Mouse (Mus musculus): ENCODE data around the gene Dek. TPM values are rescaled to one million over a fixed set of nuclear protein-coding genes. Genes with fewer than 3 reads are reported as not detected.
A peak's percentile ranks its signal among the peaks of the same experiment; 100 is the strongest.

The Dek gene
- polyA plus RNA-seq, 1 experiment: 44.5 TPM

GRCm38 (mm10) chr13:47112056-47112455, 6.1 kb upstream of the Dek start:
- DNase-seq (ENCODE audit: extremely low spot score in 1 of 2, low spot score in 1 of 2): no peak

GRCm38 (mm10) chr13:47111185-47111584, 5.2 kb upstream of the Dek start:
- DNase-seq (ENCODE audit: extremely low spot score in 1 of 2, low spot score in 1 of 2): no peak

- DNase-seq (ENCODE audit: extremely low spot score in 1 of 2, low spot score in 1 of 2): no peak
Observed at GRCm38 (mm10) chr13:47109239-47109638, 3.2 kb upstream of the Dek start.

GRCm38 (mm10) chr13:47106580-47106888, 533 bp upstream of the Dek start:
- no peak for DNase-seq (ENCODE audit: extremely low spot score in 1 of 2, low spot score in 1 of 2)

GRCm38 (mm10) chr13:47104856-47105541, 1.0 kb downstream of the Dek start:
- DNase-seq (ENCODE audit: extremely low spot score in 1 of 2, low spot score in 1 of 2): peak in 1 of 2 experiments; percentile 12

GRCm38 (mm10) chr13:47104146-47104545, 1.9 kb downstream of the Dek start:
- no peak for DNase-seq (ENCODE audit: extremely low spot score in 1 of 2, low spot score in 1 of 2)

- DNase-seq (ENCODE audit: extremely low spot score in 1 of 2, low spot score in 1 of 2): no peak
Observed at GRCm38 (mm10) chr13:47100587-47100986, 5.4 kb downstream of the Dek start.

GRCm38 (mm10) chr13:47099265-47099664, 6.7 kb downstream of the Dek start:
- DNase-seq (ENCODE audit: extremely low spot score in 1 of 2, low spot score in 1 of 2): no peak

GRCm38 (mm10) chr13:47096591-47096990, 9.4 kb downstream of the Dek start:
- DNase-seq (ENCODE audit: extremely low spot score in 1 of 2, low spot score in 1 of 2): no peak

GRCm38 (mm10) chr13:47093791-47094190, 12.2 kb downstream of the Dek start:
- no peak for DNase-seq (ENCODE audit: extremely low spot score in 1 of 2, low spot score in 1 of 2)

- DNase-seq (ENCODE audit: extremely low spot score in 1 of 2, low spot score in 1 of 2): no peak
Observed at GRCm38 (mm10) chr13:47089271-47089670, 16.7 kb downstream of the Dek start.

- no peak for DNase-seq (ENCODE audit: extremely low spot score in 1 of 2, low spot score in 1 of 2)
Observed at GRCm38 (mm10) chr13:47088433-47088832, 17.6 kb downstream of the Dek start.

- DNase-seq (ENCODE audit: extremely low spot score in 1 of 2, low spot score in 1 of 2): no peak
Observed at GRCm38 (mm10) chr13:47080905-47081505, 25.0 kb downstream of the Dek start.

- DNase-seq (ENCODE audit: extremely low spot score in 1 of 2, low spot score in 1 of 2): no peak
Observed at GRCm38 (mm10) chr13:47078799-47079198, 27.2 kb downstream of the Dek start.

GRCm38 (mm10) chr13:47077367-47077766, 28.6 kb downstream of the Dek start:
- no peak for DNase-seq (ENCODE audit: extremely low spot score in 1 of 2, low spot score in 1 of 2)

- DNase-seq (ENCODE audit: extremely low spot score in 1 of 2, low spot score in 1 of 2): no peak
Observed at GRCm38 (mm10) chr13:47076156-47076555, 29.8 kb downstream of the Dek start.

GRCm38 (mm10) chr13:47072484-47072883, 33.5 kb downstream of the Dek start:
- DNase-seq (ENCODE audit: extremely low spot score in 1 of 2, low spot score in 1 of 2): no peak

- DNase-seq (ENCODE audit: extremely low spot score in 1 of 2, low spot score in 1 of 2): no peak
Observed at GRCm38 (mm10) chr13:47071871-47072270, 34.1 kb downstream of the Dek start.

- DNase-seq (ENCODE audit: extremely low spot score in 1 of 2, low spot score in 1 of 2): no peak
Observed at GRCm38 (mm10) chr13:47070329-47071080, 35.5 kb downstream of the Dek start.

- DNase-seq (ENCODE audit: extremely low spot score in 1 of 2, low spot score in 1 of 2): no peak
Observed at GRCm38 (mm10) chr13:47067001-47067400, 39.0 kb downstream of the Dek start.

GRCm38 (mm10) chr13:47066516-47066915, 39.5 kb downstream of the Dek start:
- no peak for DNase-seq (ENCODE audit: extremely low spot score in 1 of 2, low spot score in 1 of 2)

Measured in frontal cortex, adult 2 months (tissue).